Mouse (Mus musculus) midbrain, embryonic 10.5 days (tissue): ENCODE measurements around the gene Fam170b. TPM values are rescaled to one million over a fixed set of nuclear protein-coding genes. Genes with fewer than 3 reads are reported as not detected.
A peak's percentile ranks its signal among the peaks of the same experiment; 100 is the strongest.

Source experiments
- DNase-seq: peaks from one replicate; pipeline ENCODE4 v3.0.0-alpha.2; 2017; ENCODE audit warnings: low spot score
- H3K27ac ChIP-seq: fragments of 300-500 bp; sonication (generic); replicated peaks from 2 replicates; pipeline ENCODE4 v1.5.1; 2016; ENCODE audit warnings: mild to moderate bottlenecking
- H3K27me3 ChIP-seq: fragments of 300-500 bp; sonication (generic); 2 replicates; pipeline ENCODE4 v1.6.1; 2016; ENCODE audit warnings: low read depth, mild to moderate bottlenecking; ENCODE audit not compliant: poor library complexity, severe bottlenecking
- H3K36me3 ChIP-seq: fragments of 300-500 bp; sonication (generic); 2 replicates; pipeline ENCODE4 v1.6.1; 2016; ENCODE audit warnings: mild to moderate bottlenecking, moderate library complexity
- H3K4me1 ChIP-seq: fragments of 300-500 bp; sonication (generic); 2 replicates; pipeline ENCODE4 v1.6.1; 2016
- H3K4me3 ChIP-seq: fragments of 300-500 bp; sonication (generic); 2 replicates; pipeline ENCODE4 v1.5.1; 2016; ENCODE audit warnings: mild to moderate bottlenecking, moderate library complexity
- H3K9me3 ChIP-seq: fragments of 300-500 bp; sonication (generic); replicated peaks from 2 replicates; pipeline ENCODE4 v1.6.1; 2016; ENCODE audit warnings: mild to moderate bottlenecking
- WGBS: fragments of 180-500 bp; shearing (Covaris S2); methylation state at CpG from one replicate; pipeline ENCODE4 v1.1.7; 2016; 5-methylcytosine and 5-hydroxymethylcytosine counted together
- polyA plus RNA-seq: library from polyadenylated mRNA; unstranded; fragments of >200 nt; fragmentation: Nextera tagmentation; extraction: Ambion mirVana; gene quantifications from 2 replicates; pipeline ENCODE4 v1.2.1, GENCODE M21; 2016

Gene Fam170b
- polyA plus RNA-seq, 1 experiment from 2014 or later: not detected

GRCm38 (mm10) chr14:32814961-32815360 is 18.8 kb upstream of the Fam170b start:
- Histone ChIP-seq H3K27ac (no peak overlapping the region), H3K4me3 (no peak overlapping the region), H3K36me3 (no peaks in the 10 kb centered on the region), H3K27me3 (no peaks in the 10 kb centered on the region), H3K9me3 (no peaks in the 10 kb centered on the region), H3K4me1 (peaks cover 4% of the 10 kb centered on the region; the same call in 1 of the 2 replicates)
- no peak for DNase-seq
- WGBS: 65% methylated on average over 4 of the region's 4 CpGs

- 75% methylated on average over 4 of the region's 4 CpGs for WGBS
- Histone ChIP-seq H3K27ac (no peak overlapping the region), H3K27me3 (no peaks in the 10 kb centered on the region), H3K4me3 (no peak overlapping the region), H3K4me1 (peaks cover 4% of the 10 kb centered on the region; the same call in 1 of the 2 replicates), H3K9me3 (no peaks in the 10 kb centered on the region), H3K36me3 (no peaks in the 10 kb centered on the region)
- DNase-seq: no peak
These were observed 17.2 kb upstream of the Fam170b start for GRCm38 (mm10) chr14:32816533-32816932.

- H3K4me3 ChIP-seq: no peak overlapping the region
- 79% methylated on average over 7 of the region's 7 CpGs for WGBS
These were observed 16.5 kb upstream of the Fam170b start for GRCm38 (mm10) chr14:32817258-32817657.

GRCm38 (mm10) chr14:32819297-32819696 is 14.5 kb upstream of the Fam170b start:
- no peaks in the 10 kb centered on the region for H3K9me3 ChIP-seq
- DNase-seq: no peak
- no peaks in the 10 kb centered on the region for H3K27me3 ChIP-seq
- no peak overlapping the region for H3K4me3 ChIP-seq
- WGBS: 81% methylated on average over 1 of the region's 1 CpGs
- no peak overlapping the region for H3K27ac ChIP-seq
- no peaks in the 10 kb centered on the region for H3K36me3 ChIP-seq
- peaks cover 6% of the 10 kb centered on the region; the same call in 1 of the 2 replicates for H3K4me1 ChIP-seq

More at GRCm38 (mm10) chr14:32817258-32817657, 16.5 kb upstream of the Fam170b start:
- DNase-seq: no peak
- Histone ChIP-seq H3K4me1 (peaks cover 4% of the 10 kb centered on the region; the same call in 1 of the 2 replicates), H3K27ac (no peak overlapping the region), H3K27me3 (no peaks in the 10 kb centered on the region), H3K36me3 (no peaks in the 10 kb centered on the region), H3K9me3 (no peaks in the 10 kb centered on the region)

GRCm38 (mm10) chr14:32822812-32823211 is 10.9 kb upstream of the Fam170b start:
- peaks cover 32% of the 10 kb centered on the region for H3K4me1 ChIP-seq
- 92% methylated on average over 4 of the region's 4 CpGs for WGBS
- H3K36me3 ChIP-seq: no peaks in the 10 kb centered on the region
- DNase-seq: no peak
- H3K27ac ChIP-seq: no peak overlapping the region
- H3K4me3 ChIP-seq: no peak overlapping the region
- H3K9me3 ChIP-seq: no peaks in the 10 kb centered on the region
- no peaks in the 10 kb centered on the region for H3K27me3 ChIP-seq

- Histone ChIP-seq H3K4me1 (peaks cover 41% of the 10 kb centered on the region), H3K36me3 (no peaks in the 10 kb centered on the region), H3K9me3 (no peaks in the 10 kb centered on the region), H3K27ac (no peak overlapping the region), H3K27me3 (no peaks in the 10 kb centered on the region), H3K4me3 (no peak overlapping the region)
- WGBS: 82% methylated on average over 3 of the region's 3 CpGs
- no peak for DNase-seq
These were observed 9.9 kb upstream of the Fam170b start for GRCm38 (mm10) chr14:32823861-32824260.

GRCm38 (mm10) chr14:32824267-32825150 is 9.3 kb upstream of the Fam170b start:
- Histone ChIP-seq H3K9me3 (no peaks in the 10 kb centered on the region), H3K27me3 (no peaks in the 10 kb centered on the region), H3K4me1 (peaks cover 37% of the 10 kb centered on the region), H3K4me3 (no peak overlapping the region), H3K27ac (no peak overlapping the region), H3K36me3 (no peaks in the 10 kb centered on the region)
- 67% methylated on average over 14 of the region's 14 CpGs for WGBS
- DNase-seq: no peak

GRCm38 (mm10) chr14:32825426-32826032 is 8.2 kb upstream of the Fam170b start:
- H3K4me1 ChIP-seq: peaks cover 37% of the 10 kb centered on the region
- H3K27ac ChIP-seq: no peak overlapping the region; the same call in 1 of the 2 replicates
- H3K27me3 ChIP-seq: no peaks in the 10 kb centered on the region

GRCm38 (mm10) chr14:32827165-32827564 is 6.6 kb upstream of the Fam170b start:
- no peak for DNase-seq
- Histone ChIP-seq H3K4me3 (no peak overlapping the region), H3K36me3 (no peaks in the 10 kb centered on the region), H3K27me3 (no peaks in the 10 kb centered on the region), H3K27ac (no peak overlapping the region), H3K9me3 (no peaks in the 10 kb centered on the region), H3K4me1 (peaks cover 37% of the 10 kb centered on the region)
- 72% methylated on average over 4 of the region's 4 CpGs for WGBS

More at GRCm38 (mm10) chr14:32825426-32826032, 8.2 kb upstream of the Fam170b start:
- Histone ChIP-seq H3K4me3 (0 out of 2 replicates have a peak overlapping the region, but pooled peaks have one; percentile 24), H3K36me3 (no peaks in the 10 kb centered on the region), H3K9me3 (no peaks in the 10 kb centered on the region)
- DNase-seq: peak; percentile 43
- 7% methylated on average over 11 of the region's 11 CpGs for WGBS

- H3K27me3 ChIP-seq: no peaks in the 10 kb centered on the region
- WGBS: 60% methylated on average over 6 of the region's 6 CpGs
These were observed 5.6 kb upstream of the Fam170b start for GRCm38 (mm10) chr14:32827994-32828650.

GRCm38 (mm10) chr14:32835181-32835580 is 1.4 kb downstream of the Fam170b start:
- no peak for DNase-seq
- 0 out of 2 replicates have a peak, but pooled peaks cover 3% of the 10 kb centered on the region for H3K4me1 ChIP-seq
- H3K36me3 ChIP-seq: no peaks in the 10 kb centered on the region
- WGBS: 89% methylated on average over 14 of the region's 14 CpGs
- no peaks in the 10 kb centered on the region for H3K9me3 ChIP-seq
- H3K4me3 ChIP-seq: no peak overlapping the region
- H3K27me3 ChIP-seq: no peaks in the 10 kb centered on the region
- no peak overlapping the region for H3K27ac ChIP-seq

More at GRCm38 (mm10) chr14:32827994-32828650, 5.6 kb upstream of the Fam170b start:
- Histone ChIP-seq H3K27ac (no peak overlapping the region; the same call in 1 of the 2 replicates), H3K4me3 (no peak overlapping the region), H3K9me3 (no peaks in the 10 kb centered on the region), H3K4me1 (peaks cover 40% of the 10 kb centered on the region), H3K36me3 (no peaks in the 10 kb centered on the region)
- no peak for DNase-seq

- H3K9me3 ChIP-seq: no peaks in the 10 kb centered on the region
- H3K27ac ChIP-seq: no peak overlapping the region
- no peak overlapping the region for H3K4me3 ChIP-seq
- no peak for DNase-seq
- no peaks in the 10 kb centered on the region for H3K36me3 ChIP-seq
- no peaks in the 10 kb centered on the region for H3K27me3 ChIP-seq
- 89% methylated on average over 14 of the region's 14 CpGs for WGBS
- H3K4me1 ChIP-seq: 0 out of 2 replicates have a peak, but pooled peaks cover 3% of the 10 kb centered on the region
These were observed 1.8 kb downstream of the Fam170b start for GRCm38 (mm10) chr14:32835596-32835995.
